Mouse (Mus musculus) midbrain, embryonic 16.5 days (tissue): ENCODE results near the gene Atf6. TPM values are rescaled to one million over a fixed set of nuclear protein-coding genes. Genes with fewer than 3 reads are reported as not detected.

Experiments
- ATAC-seq: fragments of 200-750 bp; cut with Nextera tagmentation; 2 replicates; pipeline ENCODE4 v1.8.0; 2017; ENCODE audit warnings: moderate TSS enrichment
- H3K27ac ChIP-seq: fragments of 300-500 bp; sonication (generic); 2 replicates; pipeline ENCODE4 v1.5.1; 2014; ENCODE audit warnings: mild to moderate bottlenecking, low read length, mixed read lengths
- H3K27me3 ChIP-seq: fragments of 300-500 bp; sonication (generic); 2 replicates; pipeline ENCODE4 v1.6.1; 2014; ENCODE audit warnings: low read depth, low read length, mixed read lengths; ENCODE audit not compliant: control insufficient read depth, insufficient read depth
- H3K36me3 ChIP-seq: fragments of 300-500 bp; sonication (generic); 2 replicates; pipeline ENCODE4 v1.6.1; 2014; ENCODE audit warnings: mild to moderate bottlenecking, low read length, moderate library complexity, mixed read lengths; ENCODE audit not compliant: control insufficient read depth, insufficient read depth
- H3K4me1 ChIP-seq: fragments of 300-500 bp; sonication (generic); 2 replicates; pipeline ENCODE4 v1.6.1; 2014; ENCODE audit warnings: mild to moderate bottlenecking, low read length, mixed read lengths; ENCODE audit not compliant: control insufficient read depth, insufficient read depth
- H3K4me2 ChIP-seq: fragments of 300-500 bp; sonication (generic); 2 replicates; pipeline ENCODE4 v1.6.1; 2014; ENCODE audit warnings: mild to moderate bottlenecking, low read length, mixed read lengths
- H3K4me3 ChIP-seq: fragments of 300-500 bp; sonication (generic); 2 replicates; pipeline ENCODE4 v1.5.1; 2014; ENCODE audit warnings: low read depth, mild to moderate bottlenecking, low read length, moderate library complexity, mixed read lengths
- H3K9ac ChIP-seq: fragments of 300-500 bp; sonication (generic); 2 replicates; pipeline ENCODE4 v1.6.1; 2014; ENCODE audit warnings: low read depth, low read length, mixed read lengths
- H3K9me3 ChIP-seq: fragments of 300-500 bp; sonication (generic); replicated peaks from 2 replicates; pipeline ENCODE4 v1.6.1; 2014; ENCODE audit warnings: mild to moderate bottlenecking, low read length, mixed read lengths; ENCODE audit not compliant: control insufficient read depth, poor library complexity, severe bottlenecking
- WGBS: fragments of 180-500 bp; shearing (Covaris S2); extraction: QIAGEN DNeasy Blood & Tissue Kit; methylation state at CpG from one replicate; pipeline ENCODE4 v1.1.7; 2014; 5-methylcytosine and 5-hydroxymethylcytosine counted together
- polyA plus RNA-seq: library from polyadenylated mRNA; unstranded; fragments of >200 nt; fragmentation: Nextera tagmentation; extraction: Ambion mirVana; gene quantifications from 2 replicates; pipeline ENCODE4 v1.2.1, GENCODE M21; 2015

Gene Atf6
- polyA plus RNA-seq, 1 experiment from 2014 or later: 8.1 TPM

GRCm38 (mm10) chr1:170691301-170691700 lies 176.3 kb downstream of the Atf6 start:
- Histone ChIP-seq H3K4me2 (no peak overlapping the region), H3K36me3 (no peaks in the 10 kb centered on the region), H3K4me1 (no peaks in the 10 kb centered on the region), H3K4me3 (no peak overlapping the region), H3K9ac (no peak overlapping the region), H3K27me3 (no peaks in the 10 kb centered on the region), H3K9me3 (no peaks in the 10 kb centered on the region), H3K27ac (no peak overlapping the region)
- ATAC-seq: no peak
- WGBS: 94% methylated on average over 5 of the region's 5 CpGs

GRCm38 (mm10) chr1:170689773-170690172 lies 177.8 kb downstream of the Atf6 start:
- Histone ChIP-seq H3K9ac (no peak overlapping the region), H3K9me3 (no peaks in the 10 kb centered on the region), H3K4me1 (no peaks in the 10 kb centered on the region), H3K27ac (no peak overlapping the region), H3K4me2 (no peak overlapping the region), H3K27me3 (no peaks in the 10 kb centered on the region), H3K4me3 (no peak overlapping the region), H3K36me3 (no peaks in the 10 kb centered on the region)
- WGBS: 95% methylated on average over 8 of the region's 8 CpGs
- no peak for ATAC-seq

GRCm38 (mm10) chr1:170683863-170684262 lies 183.7 kb downstream of the Atf6 start:
- Histone ChIP-seq H3K36me3 (peaks cover 4% of the 10 kb centered on the region; the same call in 1 of the 2 replicates), H3K4me3 (no peak overlapping the region), H3K4me1 (no peaks in the 10 kb centered on the region), H3K9ac (no peak overlapping the region), H3K27me3 (no peaks in the 10 kb centered on the region), H3K9me3 (no peaks in the 10 kb centered on the region), H3K4me2 (no peak overlapping the region), H3K27ac (no peak overlapping the region)
- no peak for ATAC-seq
- WGBS: 89% methylated on average over 6 of the region's 6 CpGs

GRCm38 (mm10) chr1:170679624-170680023 lies 187.9 kb downstream of the Atf6 start:
- Histone ChIP-seq H3K4me1 (no peaks in the 10 kb centered on the region), H3K27ac (no peak overlapping the region), H3K4me3 (no peak overlapping the region), H3K36me3 (peaks cover 4% of the 10 kb centered on the region; the same call in 1 of the 2 replicates), H3K9ac (no peak overlapping the region), H3K27me3 (no peaks in the 10 kb centered on the region), H3K4me2 (no peak overlapping the region), H3K9me3 (no peaks in the 10 kb centered on the region)
- no peak for ATAC-seq
- 79% methylated on average over 2 of the region's 2 CpGs for WGBS

- 66% methylated on average over 4 of the region's 4 CpGs for WGBS
- Histone ChIP-seq H3K27me3 (no peaks in the 10 kb centered on the region), H3K4me3 (no peak overlapping the region), H3K4me2 (no peak overlapping the region), H3K36me3 (peaks cover 4% of the 10 kb centered on the region; the same call in 1 of the 2 replicates), H3K4me1 (no peaks in the 10 kb centered on the region), H3K9me3 (no peaks in the 10 kb centered on the region), H3K27ac (no peak overlapping the region), H3K9ac (no peak overlapping the region)
- ATAC-seq: no peak
Measured at GRCm38 (mm10) chr1:170678861-170679260, 188.7 kb downstream of the Atf6 start.

- Histone ChIP-seq H3K27me3 (no peaks in the 10 kb centered on the region), H3K9ac (no peak overlapping the region), H3K36me3 (peaks cover 4% of the 10 kb centered on the region; the same call in 1 of the 2 replicates), H3K9me3 (no peaks in the 10 kb centered on the region), H3K4me2 (no peak overlapping the region), H3K4me1 (no peaks in the 10 kb centered on the region), H3K27ac (no peak overlapping the region), H3K4me3 (no peak overlapping the region)
- WGBS: 96% methylated on average over 4 of the region's 4 CpGs
- ATAC-seq: no peak
Measured at GRCm38 (mm10) chr1:170677681-170678080, 189.9 kb downstream of the Atf6 start.

- no peak for ATAC-seq
- no peak overlapping the region for H3K9ac ChIP-seq
- no peaks in the 10 kb centered on the region for H3K27me3 ChIP-seq
- no peak overlapping the region for H3K4me2 ChIP-seq
- H3K9me3 ChIP-seq: no peaks in the 10 kb centered on the region
- no peaks in the 10 kb centered on the region for H3K4me1 ChIP-seq
- WGBS: 60% methylated on average over 9 of the region's 9 CpGs
- H3K36me3 ChIP-seq: peaks cover 9% of the 10 kb centered on the region; the same call in 1 of the 2 replicates
- H3K4me3 ChIP-seq: no peak overlapping the region
- no peak overlapping the region for H3K27ac ChIP-seq
Measured at GRCm38 (mm10) chr1:170674184-170674775, 193.3 kb downstream of the Atf6 start.

- peaks cover 10% of the 10 kb centered on the region; the same call in 1 of the 2 replicates for H3K36me3 ChIP-seq
- WGBS: 76% methylated on average over 7 of the region's 7 CpGs
- H3K9me3 ChIP-seq: no peaks in the 10 kb centered on the region
- no peak overlapping the region for H3K4me2 ChIP-seq
- H3K27me3 ChIP-seq: no peaks in the 10 kb centered on the region
- H3K27ac ChIP-seq: no peak overlapping the region
- H3K4me3 ChIP-seq: no peak overlapping the region
- ATAC-seq: no peak
- no peak overlapping the region for H3K9ac ChIP-seq
- H3K4me1 ChIP-seq: no peaks in the 10 kb centered on the region
Measured at GRCm38 (mm10) chr1:170665200-170665599, 202.4 kb downstream of the Atf6 start.

- H3K36me3 ChIP-seq: peaks cover 10% of the 10 kb centered on the region; the same call in 1 of the 2 replicates
- no peak overlapping the region for H3K4me2 ChIP-seq
- H3K27me3 ChIP-seq: no peaks in the 10 kb centered on the region
- H3K4me1 ChIP-seq: no peaks in the 10 kb centered on the region
- no peak for ATAC-seq
- H3K9ac ChIP-seq: no peak overlapping the region
- H3K4me3 ChIP-seq: no peak overlapping the region
- WGBS: 87% methylated on average over 11 of the region's 11 CpGs
- H3K9me3 ChIP-seq: no peaks in the 10 kb centered on the region
- H3K27ac ChIP-seq: no peak overlapping the region
Measured at GRCm38 (mm10) chr1:170664620-170665185, 202.9 kb downstream of the Atf6 start.
